Mouse (Mus musculus) spleen, adult 2 months (tissue): ENCODE results near the gene Phactr3.

ENCODE experiments used
- CTCF ChIP-seq: fragments of 200-500 bp; IDR thresholded peaks from 2 replicates; pipeline ENCODE4 v1.5.1; 2011; ENCODE audit warnings: mild to moderate bottlenecking, inconsistent platforms; ENCODE audit not compliant: insufficient read depth, insufficient read length, insufficient replicate concordance; ENCODE audit errors: extremely low read depth
- POLR2A ChIP-seq: fragments of 200-500 bp; IDR thresholded peaks from 2 replicates; pipeline ENCODE4 v1.6.1; 2011; ENCODE audit warnings: low read depth, low read length, inconsistent platforms

GRCm38 (mm10) chr2:178121375-178121688, 2.6 kb downstream of the Phactr3 start:
- no peak for TF ChIP-seq POLR2A
- TF ChIP-seq CTCF: no peak
